Mouse (Mus musculus): ENCODE results near the gene Akip1. TPM values are rescaled to one million over a fixed set of nuclear protein-coding genes. Genes with fewer than 3 reads are reported as not detected.

Akip1 gene
- polyA plus RNA-seq, 2 experiments from 2014 or later = 28.6 to 32.8 TPM

Other genes with a start within 250 kb of the Akip1 start
- gene Trim66, start 195.6 kb upstream of the Akip1 start, polyA plus RNA-seq (2017; shearing (Covaris generic)) = not detected
- gene Rpl27a, start 184.5 kb upstream of the Akip1 start, polyA plus RNA-seq (2017; shearing (Covaris generic)) = 100 to 1,000 TPM; 210 to 315 TPM
- gene St5, start 85 bp upstream of the Akip1 start, polyA plus RNA-seq (2017; shearing (Covaris generic)) = 1 to 10 TPM; 1.8 to 3.9 TPM
- gene BC051019, start 20.2 kb downstream of the Akip1 start, polyA plus RNA-seq (2017; shearing (Covaris generic)) = under 1 TPM in 1 of 2 experiments, not detected in 1; 0.38 TPM
- not detected for gene Ascl3, start 28.0 kb downstream of the Akip1 start, polyA plus RNA-seq (2017; shearing (Covaris generic))
- gene Tmem9b, start 49.2 kb downstream of the Akip1 start, polyA plus RNA-seq (2017; shearing (Covaris generic)) = 100 to 1,000 TPM in 1 of 2 experiments, 10 to 100 TPM in 1; 83.6 to 102 TPM
- gene Nrip3, start 78.3 kb downstream of the Akip1 start, polyA plus RNA-seq (2017; shearing (Covaris generic)) = under 1 TPM; 0.30 to 0.73 TPM
- not detected for gene Scube2, start 162.0 kb downstream of the Akip1 start, polyA plus RNA-seq (2017; shearing (Covaris generic))